Mouse (Mus musculus): ENCODE results near the gene Dgat2.

The Dgat2 gene

DNA sequence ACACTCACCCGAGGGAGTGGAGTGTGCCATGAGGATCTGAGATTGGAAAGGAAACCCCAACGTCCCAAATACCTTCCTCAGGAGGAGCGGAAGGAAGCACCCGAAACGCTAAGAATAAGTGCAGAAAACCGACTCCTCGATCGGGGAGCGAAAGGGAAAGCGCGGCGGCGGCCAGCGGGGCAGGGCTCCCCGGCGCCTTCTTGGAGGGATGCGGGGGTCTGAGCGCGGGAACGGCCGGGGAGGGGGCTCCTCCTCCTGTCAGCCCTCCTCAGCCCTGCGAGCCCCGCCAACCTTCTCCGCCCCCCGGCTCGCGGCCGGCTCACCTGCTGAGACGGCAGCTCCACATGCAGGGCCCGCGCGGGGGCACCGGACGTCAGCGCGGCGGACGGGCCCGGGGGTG, 42.0 kb downstream of the Dgat2 start:
- DNase-seq (ENCODE audit: low read depth, low spot score) = no peak

DNA sequence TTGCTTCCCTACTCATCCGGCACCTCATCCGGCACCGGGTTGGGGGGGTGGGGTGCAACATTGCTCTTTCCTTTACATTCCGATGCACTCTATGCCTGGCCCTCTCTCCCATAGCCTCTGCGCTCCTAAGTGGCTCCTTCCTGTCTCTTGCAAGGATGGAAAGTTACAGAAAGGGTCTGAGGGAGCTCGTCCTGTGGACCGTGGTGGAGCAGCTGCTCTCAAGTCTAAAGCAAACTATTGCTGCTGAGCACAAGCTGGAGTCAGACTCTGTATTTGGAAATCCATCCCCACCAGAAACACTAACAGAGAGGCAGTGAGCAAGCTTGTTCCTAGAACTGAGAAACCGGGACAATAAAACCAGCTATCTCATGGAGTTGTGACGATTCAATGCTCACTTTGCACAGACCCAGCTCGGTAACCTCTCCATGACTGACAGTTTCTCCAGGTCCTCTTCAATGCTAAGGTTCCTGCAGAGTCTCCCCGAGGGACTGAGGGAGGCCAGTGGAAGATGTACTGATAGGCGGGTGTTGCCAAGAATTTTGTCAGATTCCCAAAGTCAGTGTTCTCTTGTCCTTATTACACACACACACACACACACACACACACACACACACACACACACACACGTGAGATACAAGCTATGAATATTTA, 42.6 kb downstream of the Dgat2 start:
- DNase-seq (ENCODE audit: low read depth, low spot score) = no peak

DNA sequence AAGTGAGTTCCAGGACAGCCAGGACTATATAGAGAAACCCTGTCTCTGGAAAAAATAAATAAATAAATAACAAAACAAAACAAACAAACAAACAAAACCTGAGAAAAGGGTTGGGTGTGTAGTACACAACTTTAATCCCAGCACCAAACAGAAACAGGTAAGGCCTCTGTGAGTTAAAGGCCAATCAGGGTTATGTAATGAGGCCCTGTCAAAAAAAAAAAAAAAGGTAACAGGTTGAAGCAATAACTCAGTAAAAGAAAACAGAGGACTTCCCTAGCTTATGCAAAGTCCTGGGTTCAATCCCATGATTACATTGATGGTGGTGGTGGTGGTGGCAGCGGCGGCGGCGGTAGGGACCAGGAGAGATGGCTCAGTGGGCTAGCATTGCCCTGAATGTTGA, 45.0 kb downstream of the Dgat2 start:
- no peak for DNase-seq (ENCODE audit: low read depth, low spot score)

DNA sequence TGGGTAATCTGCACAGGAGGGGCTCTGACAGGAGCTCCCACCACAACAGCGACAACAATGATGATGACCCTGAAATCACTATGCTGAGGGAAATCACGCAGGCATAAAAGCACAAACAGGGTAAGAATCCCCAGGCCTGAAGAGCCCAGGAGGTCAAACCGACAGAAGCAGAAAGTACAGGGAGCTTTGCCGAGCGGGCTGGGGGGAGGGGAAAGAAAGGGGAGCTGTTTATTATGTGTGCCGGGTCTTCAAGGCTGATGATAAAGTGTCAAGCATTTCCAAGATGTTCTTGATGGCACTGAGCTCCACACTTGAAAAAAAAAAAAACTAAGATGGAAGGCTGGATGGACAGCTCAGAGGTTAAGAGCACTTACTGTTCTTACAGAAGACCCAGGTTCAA, 45.7 kb downstream of the Dgat2 start:
- no peak for DNase-seq (ENCODE audit: low read depth, low spot score)

DNA sequence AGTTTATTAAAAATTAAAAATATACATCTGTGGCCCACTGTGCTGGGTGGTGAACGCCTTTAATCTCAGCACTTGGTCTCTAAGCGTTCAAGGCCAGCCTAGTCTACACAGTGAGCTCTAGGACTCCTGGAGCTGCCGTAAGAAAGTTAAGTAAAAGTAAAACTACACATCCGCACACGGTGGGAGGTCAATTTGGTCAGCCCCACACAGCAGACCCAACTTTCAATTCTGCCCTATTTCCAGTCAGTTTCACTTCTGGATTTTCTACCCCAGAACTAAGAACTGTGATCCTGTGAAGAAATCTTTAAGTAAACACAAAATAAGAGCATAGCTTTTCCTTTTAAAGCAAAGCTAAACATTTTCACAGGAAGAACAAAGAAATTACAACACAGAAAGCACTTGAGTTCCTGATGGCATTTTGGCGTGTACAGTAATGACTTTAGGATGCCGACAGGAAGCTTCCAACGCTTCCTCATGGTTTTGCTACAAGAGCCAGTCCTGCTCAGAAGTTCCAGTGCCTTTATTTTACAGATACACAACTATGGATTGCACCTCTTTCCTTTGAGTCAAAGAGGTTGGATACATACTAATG, 48.6 kb downstream of the Dgat2 start:
- DNase-seq (ENCODE audit: low read depth, low spot score) = no peak

DNA sequence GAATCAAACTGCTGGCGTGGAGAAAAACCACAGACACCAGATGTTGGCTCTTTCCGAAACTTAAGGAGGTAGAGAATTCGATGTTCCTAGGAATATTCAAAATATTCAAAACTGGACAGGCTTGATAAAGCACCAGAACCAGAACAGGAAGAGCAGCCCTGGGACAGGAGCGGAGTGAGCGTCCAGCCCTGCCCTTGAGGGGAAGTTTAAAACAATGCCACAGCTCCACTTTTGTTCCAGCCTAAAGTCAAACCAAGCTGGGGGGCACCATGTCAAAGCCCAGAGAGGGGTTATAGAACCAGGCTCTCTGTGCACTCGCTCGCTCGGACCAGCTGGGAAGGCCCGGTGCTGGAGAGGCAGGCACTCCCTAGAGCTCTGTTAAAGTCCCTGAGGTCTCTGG, 49.9 kb downstream of the Dgat2 start:
- DNase-seq (ENCODE audit: low read depth, low spot score) = no peak

DNA sequence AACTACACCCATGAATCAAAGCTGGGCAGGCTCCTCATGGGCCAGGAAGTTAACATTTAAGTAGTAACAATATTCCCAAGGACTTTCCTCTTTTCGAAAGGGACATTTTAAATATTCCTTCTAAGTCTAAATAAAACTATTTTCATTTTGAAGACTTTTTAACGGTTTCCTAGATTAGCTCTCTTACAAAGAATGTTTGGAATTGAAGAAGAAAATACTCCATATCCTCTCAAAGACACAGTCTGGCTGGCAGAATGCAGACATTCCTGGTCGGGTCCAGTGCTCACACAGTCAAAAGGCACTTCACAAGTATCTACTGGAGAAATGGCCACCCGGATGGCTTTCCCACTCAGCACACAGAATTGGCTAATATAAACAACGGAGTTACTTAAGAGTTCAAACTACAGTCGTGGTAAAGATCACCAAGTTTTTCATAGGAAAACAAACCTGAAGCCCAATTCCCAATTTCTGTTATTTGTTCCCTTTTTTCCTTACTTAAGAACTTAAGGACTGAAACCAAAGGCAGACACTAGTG, 50.6 kb downstream of the Dgat2 start:
- no peak for DNase-seq (ENCODE audit: low read depth, low spot score)

DNA sequence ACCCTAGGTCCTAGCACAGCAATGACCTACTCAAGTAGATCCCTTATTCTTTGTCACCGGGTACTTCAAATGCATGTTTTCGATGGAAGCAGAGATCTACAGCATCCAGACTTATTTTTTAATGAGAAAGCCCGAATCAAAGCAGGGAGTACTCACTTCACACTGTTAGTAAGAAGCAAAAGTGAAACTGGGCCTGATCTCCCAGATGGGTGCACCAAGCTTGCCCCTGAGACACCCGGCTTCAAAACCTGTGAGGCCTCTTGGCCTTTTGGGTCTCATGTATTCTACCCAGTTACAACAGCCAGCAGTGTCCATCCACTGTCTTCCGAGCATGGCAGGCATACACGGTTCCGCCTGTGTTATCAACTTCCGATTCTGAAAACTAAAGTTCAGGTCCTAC, 53.6 kb downstream of the Dgat2 start:
- no peak for DNase-seq (ENCODE audit: low read depth, low spot score)

DNA sequence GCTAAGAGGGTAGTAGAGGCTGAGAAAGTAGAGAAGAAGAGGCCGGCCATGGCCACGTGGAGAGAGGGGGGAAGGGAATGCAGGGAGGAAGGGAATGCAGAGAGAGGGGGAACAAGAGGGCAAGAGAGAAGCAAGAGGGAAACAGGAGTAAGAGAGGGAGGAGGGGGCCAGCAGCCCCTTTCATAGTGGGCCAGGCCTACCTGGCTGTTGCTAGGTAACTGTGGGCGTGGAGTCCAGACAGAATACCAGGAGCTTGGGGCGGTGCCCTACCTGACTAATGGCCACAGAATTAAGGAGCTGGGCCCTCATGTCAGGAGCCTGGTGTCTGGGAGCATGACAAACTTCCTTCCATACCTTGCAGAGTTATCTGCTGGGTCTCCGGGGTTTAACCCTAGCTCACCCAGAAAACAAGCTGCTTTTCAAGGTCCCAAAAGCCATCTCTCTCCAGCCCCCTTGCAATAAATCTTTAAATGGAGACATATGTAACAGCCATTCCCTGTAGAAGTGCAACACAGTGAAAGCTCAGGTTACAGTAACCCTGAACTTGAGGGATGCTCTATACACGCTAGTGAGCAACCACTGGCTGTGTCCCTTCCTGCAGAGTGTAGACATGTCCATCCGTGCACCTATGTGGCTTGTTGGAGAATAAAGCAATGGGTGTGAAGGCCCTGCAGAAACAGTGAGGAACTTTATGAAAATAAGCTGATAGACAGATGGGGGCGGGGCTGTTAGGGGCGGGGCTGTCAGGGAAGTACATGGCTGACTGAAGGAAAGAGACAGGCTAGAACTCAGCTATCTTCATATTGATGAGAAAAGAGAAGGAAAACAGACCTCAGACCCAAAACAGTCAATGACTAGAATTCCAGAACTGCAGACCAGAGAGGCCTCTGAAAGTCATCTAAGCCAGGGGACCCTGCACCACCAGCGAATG, 54.2 kb downstream of the Dgat2 start:
- no peak for DNase-seq (ENCODE audit: low read depth, low spot score)

DNA sequence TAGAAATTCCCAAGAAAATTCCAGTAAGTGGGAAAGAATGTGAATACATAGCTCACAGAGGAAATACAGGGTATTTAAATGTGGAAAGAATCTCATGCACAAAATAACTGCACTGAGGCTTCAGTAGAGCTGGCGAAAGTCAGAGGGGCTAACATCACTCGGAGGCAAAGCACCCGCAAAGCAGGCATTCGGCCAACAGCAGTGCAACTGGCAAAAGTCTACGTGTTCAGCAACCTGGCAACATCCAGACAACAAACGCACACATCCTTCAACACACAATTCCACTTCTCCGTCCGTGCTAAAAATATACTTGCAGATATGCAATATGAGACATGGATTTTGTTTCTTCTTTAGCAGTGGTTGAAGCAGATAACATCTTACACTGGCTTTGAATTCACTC, 56.5 kb downstream of the Dgat2 start:
- DNase-seq (ENCODE audit: low read depth, low spot score) = no peak

DNA sequence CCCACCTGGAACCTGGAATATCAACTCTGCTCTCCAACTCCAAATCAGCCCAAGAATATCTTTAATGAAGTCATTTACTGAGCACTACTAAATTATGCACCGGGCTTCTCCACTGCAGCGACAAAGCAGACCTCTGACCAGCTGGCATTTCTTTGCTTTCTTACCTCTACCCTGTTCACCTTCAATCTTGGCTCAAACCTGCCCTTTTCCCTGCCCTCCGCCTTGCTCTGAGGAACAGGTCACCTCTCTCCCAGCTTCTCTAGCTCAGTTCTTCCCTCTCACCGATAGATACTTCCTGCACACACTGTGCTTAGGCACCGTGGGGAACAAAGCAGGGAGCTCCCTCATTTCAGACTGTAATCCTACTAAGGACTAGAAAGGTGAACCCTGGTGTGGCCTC, 59.9 kb downstream of the Dgat2 start:
- no peak for DNase-seq (ENCODE audit: low read depth, low spot score)

DNA sequence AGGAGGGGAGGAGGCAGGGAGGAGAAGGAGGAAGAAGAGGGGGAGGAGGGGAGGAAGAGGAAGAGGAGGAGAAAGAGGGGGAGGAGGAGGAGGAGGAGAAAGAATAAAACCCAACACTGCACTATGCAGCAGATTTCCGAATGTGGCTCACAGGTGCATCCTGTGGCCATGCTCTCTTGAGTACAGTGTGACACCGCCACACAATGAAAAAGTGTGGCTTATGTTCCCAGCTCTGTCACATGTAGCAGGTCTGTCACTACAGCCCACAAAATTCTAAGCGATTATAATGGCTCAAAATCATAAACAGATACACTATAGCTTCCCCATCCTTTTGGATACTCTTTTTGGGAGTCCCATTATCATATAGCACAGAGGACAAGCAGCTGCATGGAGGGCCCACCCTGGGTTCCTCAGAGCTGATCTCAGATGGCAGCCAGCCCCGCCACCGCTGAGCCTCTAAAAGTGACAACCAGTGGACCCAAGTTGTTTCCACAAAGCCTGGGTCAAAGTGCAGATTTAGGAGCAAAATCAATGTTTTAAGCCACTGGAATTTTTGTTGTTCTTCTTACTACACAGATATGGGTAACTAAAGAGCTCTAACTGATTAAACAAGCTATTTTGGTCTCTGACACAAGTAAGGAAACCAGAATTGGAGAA, 61.5 kb downstream of the Dgat2 start:
- no peak for DNase-seq (ENCODE audit: low read depth, low spot score)

DNA sequence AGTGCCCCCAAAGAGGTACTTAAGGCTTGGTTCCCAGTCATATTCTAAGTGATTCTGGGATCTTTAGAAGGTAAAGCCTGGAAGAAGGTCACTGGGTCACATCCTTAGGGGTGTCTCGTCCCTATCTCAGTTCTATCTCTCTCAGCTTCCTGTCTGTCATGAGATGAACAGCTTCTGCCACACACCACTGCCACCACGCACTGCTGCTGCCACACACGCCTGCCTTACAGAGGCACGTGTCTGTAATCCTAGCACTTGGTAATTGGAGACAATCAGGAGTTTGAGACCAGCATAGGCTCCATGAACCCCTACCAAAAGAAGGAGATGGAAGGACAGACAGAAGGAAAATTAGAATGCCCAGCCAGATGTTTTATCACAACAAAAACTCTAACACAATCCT, 62.4 kb downstream of the Dgat2 start:
- DNase-seq (ENCODE audit: low read depth, low spot score) = no peak

DNA sequence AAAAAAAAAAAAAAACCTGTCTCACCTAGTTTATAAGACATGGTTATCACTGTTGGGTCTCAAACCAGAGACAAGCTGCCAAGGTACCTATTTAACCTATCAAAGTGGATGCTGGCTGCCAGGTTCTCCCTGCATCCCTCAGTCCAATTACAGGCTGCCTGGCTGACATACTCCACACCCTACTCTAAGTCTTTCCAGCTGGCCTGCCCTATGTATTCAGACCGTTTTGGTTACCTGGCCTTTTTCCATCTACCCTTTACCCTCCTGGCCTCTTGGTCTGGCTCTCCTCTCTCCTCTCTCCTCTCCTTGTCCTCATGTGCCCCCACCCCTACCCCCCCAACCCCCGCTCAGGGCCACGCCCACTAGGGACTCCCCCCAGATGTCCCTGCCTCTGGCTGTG, 65.7 kb downstream of the Dgat2 start:
- DNase-seq (ENCODE audit: low read depth, low spot score) = no peak

DNA sequence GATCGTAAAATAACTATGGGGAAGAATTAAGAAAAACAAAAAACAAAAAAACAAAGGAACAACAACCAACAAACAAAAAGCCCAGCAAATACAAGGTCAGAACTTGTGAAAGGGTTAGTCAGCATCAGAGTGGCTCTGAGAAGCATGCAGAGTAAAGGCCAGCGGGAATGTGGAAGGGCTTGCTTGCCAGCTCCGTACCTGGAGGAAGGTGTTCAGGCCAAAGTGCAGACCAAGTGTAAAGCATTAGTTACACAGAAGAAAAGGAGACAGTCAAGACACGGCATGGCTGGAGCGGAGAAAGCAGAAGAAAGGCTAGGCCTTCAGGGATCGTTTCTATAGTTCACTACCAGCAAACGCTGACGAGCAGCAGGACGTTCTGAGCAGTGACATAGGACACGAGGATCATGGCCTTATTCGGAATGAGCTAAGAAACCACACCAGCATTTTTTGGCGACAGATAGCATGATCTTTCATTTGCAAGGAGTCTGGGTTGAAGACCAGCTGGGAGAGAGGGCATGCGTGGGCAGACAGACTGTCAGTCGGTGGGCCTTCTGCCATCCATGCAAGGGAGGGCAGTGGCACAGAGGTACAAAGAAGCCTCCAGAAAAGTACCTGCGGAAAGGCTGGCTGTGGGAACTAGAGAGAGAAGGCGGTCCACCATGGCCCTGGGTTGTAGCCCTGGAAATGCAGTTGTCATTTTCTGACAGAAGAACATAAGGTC, 68.4 kb downstream of the Dgat2 start:
- DNase-seq (ENCODE audit: low read depth, low spot score) = no peak

DNA sequence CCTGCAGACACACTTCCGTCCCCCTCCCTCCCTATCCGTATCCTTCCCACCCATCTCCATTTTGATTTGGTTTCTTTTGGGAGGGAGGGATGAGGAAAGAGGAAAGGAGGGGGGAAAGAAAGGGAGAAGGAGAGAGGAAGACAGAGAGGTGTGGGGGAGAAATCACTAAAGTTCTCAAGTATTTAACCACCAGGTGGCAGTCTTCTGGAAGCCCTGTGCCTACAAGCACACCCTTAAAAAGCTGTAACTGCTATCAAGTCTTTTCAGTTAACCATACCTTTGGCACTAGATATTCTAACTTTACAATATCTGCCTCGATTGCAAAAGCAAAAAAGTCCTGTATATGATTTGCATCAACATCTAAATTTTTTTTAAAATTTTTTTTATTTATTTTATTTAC, 75.0 kb downstream of the Dgat2 start:
- DNase-seq (ENCODE audit: low read depth, low spot score) = no peak

DNA sequence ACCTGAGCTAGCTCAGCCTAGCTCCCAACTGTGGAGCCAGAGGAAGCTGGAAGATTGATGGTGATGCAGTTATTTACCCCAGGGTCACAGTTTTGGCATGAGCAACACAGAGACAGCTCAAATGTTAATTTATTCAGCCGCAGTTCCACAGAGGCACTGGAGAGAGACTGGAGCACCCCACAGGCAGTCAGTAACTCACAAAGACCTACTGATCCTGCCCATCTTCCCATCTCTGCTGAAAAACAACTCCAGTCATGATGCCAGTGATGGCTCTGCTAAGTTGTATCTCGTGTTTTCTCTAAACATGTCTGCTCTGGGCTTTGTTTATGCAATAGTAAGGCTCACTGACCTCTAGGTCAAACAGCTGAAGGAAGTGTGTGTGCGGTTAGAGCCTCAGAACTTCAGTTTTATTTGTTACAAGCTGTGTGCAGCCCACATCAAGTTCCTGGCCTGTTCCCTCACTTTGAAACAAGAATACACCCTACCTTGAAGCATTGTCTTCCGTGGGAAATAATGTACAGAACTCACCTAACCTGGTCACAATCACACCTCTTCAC, 75.7 kb downstream of the Dgat2 start:
- no peak for DNase-seq (ENCODE audit: low read depth, low spot score)
